In the genomic region with DNA sequence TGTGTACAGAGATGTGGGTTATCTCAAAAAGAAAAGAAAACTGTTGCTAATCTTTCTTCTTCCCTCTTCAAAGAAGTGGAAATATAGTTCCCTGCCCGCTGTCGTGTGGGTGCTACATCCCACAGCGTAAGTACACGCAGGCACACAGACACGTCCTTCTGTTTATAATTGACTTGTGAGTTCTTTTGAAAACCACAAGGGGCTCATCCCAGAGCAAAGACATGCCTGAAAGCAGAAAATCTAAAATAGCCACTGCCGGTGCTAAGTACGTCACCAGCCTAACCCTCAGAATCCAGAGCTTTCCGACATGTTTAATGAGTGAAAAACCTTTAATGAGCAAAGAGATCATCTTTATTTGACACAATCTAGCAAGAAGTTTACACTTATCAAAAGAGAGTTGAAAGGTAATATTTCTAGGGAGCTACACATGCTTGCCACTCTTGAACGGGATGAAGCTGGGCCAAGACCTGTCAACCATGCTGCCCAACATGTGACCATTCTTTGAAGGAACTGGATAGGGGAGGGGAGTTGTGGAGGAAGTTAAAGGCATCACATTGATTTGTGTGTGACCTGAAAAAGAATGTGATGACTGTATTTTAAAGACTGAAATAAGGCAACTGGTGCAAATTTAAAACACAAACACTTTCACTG, we compare ENCODE assay signal across 18 mouse cellular contexts. TPM values are rescaled to one million over a fixed set of nuclear protein-coding genes. Genes with fewer than 3 reads are reported as not detected.
"Had no signal": no experiment of that assay in that cellular context is flagged by ENCODE, and none has a peak within 500 bp of the region (broad histone marks: within the 10 kb centered on the region; RNA-seq: fewer than 3 reads in every experiment).

No protein-coding gene starts in this region.

- H3K27ac ChIP-seq: kidney, embryonic 15.5 days; limb, embryonic 13.5 days; liver, embryonic 14.5 days; midbrain, embryonic 10.5 days; stomach, embryonic 15.5 days had no signal

- DNase-seq: kidney, adult 18-20 months; kidney, postnatal 14 days; layer of hippocampus, adult 9-11 months; layer of hippocampus, postnatal 36 days; left cerebral cortex, postnatal 4 days; right cerebral cortex, postnatal 14 days; thymus, postnatal 36 days had no signal

- H3K27me3 ChIP-seq: kidney, embryonic 15.5 days; limb, embryonic 13.5 days; stomach, embryonic 15.5 days had no signal

- ATAC-seq: midbrain, embryonic 16.5 days had no signal

- H3K9me3 ChIP-seq: kidney, embryonic 15.5 days; limb, embryonic 13.5 days; midbrain, embryonic 10.5 days; stomach, embryonic 15.5 days had no signal

- H3K9ac ChIP-seq: kidney, embryonic 15.5 days; limb, embryonic 13.5 days; liver, embryonic 14.5 days; stomach, embryonic 15.5 days had no signal

- H3K36me3 ChIP-seq: stomach, embryonic 15.5 days had no signal

- H3K4me3 ChIP-seq: kidney, embryonic 15.5 days; limb, embryonic 13.5 days; midbrain, embryonic 10.5 days; stomach, embryonic 15.5 days had no signal

- H3K4me2 ChIP-seq: kidney, embryonic 15.5 days; limb, embryonic 13.5 days; stomach, embryonic 15.5 days had no signal

RNA-seq across cellular contexts. Expression of a gene that starts 11.7 kb away (rescaled TPM):
- polyA plus RNA-seq: kidney, embryonic 15.5 days; large intestine, adult 2 months; limb, embryonic 13.5 days; liver, adult 2 months; liver, embryonic 14.5 days; lung, embryonic 16.5 days; midbrain, embryonic 10.5 days; midbrain, embryonic 16.5 days; spleen, adult 2 months; stomach, embryonic 15.5 days; thymus, postnatal 0 days had no signal
